Comparison of ENCODE assay signal across 22 mouse cellular contexts in the genomic region with DNA sequence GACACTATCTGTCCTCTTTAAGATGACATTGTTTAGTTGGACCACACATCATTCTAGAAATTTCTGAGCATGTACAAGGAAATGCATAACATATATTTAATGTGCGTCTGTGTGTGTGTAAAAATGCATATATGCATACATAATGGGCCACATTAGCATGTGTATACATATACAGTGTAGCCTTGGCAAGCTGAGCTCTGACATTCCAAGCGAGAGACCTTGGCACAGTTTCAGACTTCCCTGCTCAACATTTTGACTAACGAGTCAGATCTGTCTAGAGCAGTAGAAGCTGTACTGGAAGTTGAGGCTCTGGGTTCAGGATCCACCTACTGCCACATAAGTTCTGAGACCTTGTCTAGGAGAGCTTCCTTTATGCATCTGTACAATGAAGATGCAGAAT. TPM values are rescaled to one million over a fixed set of nuclear protein-coding genes. Genes with fewer than 3 reads are reported as not detected.
DNase-seq lines count a peak whose midpoint lies in the region; ATAC-seq and TF ChIP-seq lines count a peak whose summit lies in the region.
"Had no signal": no experiment of that assay in that cellular context is flagged by ENCODE, and none has a peak within 500 bp of the region (broad histone marks: within the 10 kb centered on the region; RNA-seq: fewer than 3 reads in every experiment).

No protein-coding gene starts in this region.

- no peaks in the 10 kb centered on the region for H3K27me3 ChIP-seq in intestine, embryonic 14.5 days (replicated peaks; ENCODE audit: control insufficient read depth, insufficient read depth, low read length)
- no peaks in the 10 kb centered on the region for H3K27me3 ChIP-seq in intestine, postnatal 0 days (replicated peaks; ENCODE audit: control insufficient read depth, insufficient read depth, low read length)
- no peaks in the 10 kb centered on the region for H3K27me3 ChIP-seq in stomach, embryonic 14.5 days (ENCODE audit: control insufficient read depth, insufficient read depth, low read length)
- H3K27me3 ChIP-seq in stomach, postnatal 0 days (ENCODE audit: control insufficient read depth, insufficient read depth, low read length): no peaks in the 10 kb centered on the region
- H3K27me3 ChIP-seq in forebrain, embryonic 16.5 days (replicated peaks; ENCODE audit: control insufficient read depth, insufficient read depth, low read length): no peaks in the 10 kb centered on the region
- no peaks in the 10 kb centered on the region for H3K27me3 ChIP-seq in stomach, embryonic 16.5 days (ENCODE audit: control insufficient read depth, insufficient read depth, low read length)
- no peaks in the 10 kb centered on the region for H3K27me3 ChIP-seq in midbrain, embryonic 13.5 days
- H3K27me3 ChIP-seq: hindbrain, embryonic 13.5 days; megakaryocyte, embryonic 14.5 days had no signal

- H3K4me2 ChIP-seq in intestine, embryonic 14.5 days (ENCODE audit: low read length): no peak overlapping the region
- H3K4me2 ChIP-seq in intestine, postnatal 0 days (replicated peaks; ENCODE audit: low read depth): no peak overlapping the region
- no peak overlapping the region for H3K4me2 ChIP-seq in stomach, embryonic 14.5 days (replicated peaks; ENCODE audit: low read depth, low read length)
- no peak overlapping the region for H3K4me2 ChIP-seq in stomach, postnatal 0 days (replicated peaks; ENCODE audit: low read depth)
- H3K4me2 ChIP-seq in forebrain, embryonic 16.5 days (ENCODE audit: low read length): no peak overlapping the region
- no peak overlapping the region for H3K4me2 ChIP-seq in stomach, embryonic 16.5 days (ENCODE audit: low read depth, low read length)
- H3K4me2 ChIP-seq in midbrain, embryonic 13.5 days (replicated peaks): no peak overlapping the region
- H3K4me2 ChIP-seq: hindbrain, embryonic 13.5 days; liver, embryonic 11.5 days had no signal

- 0 out of 2 replicates have a peak, but pooled peaks cover 14% of the 10 kb centered on the region for H3K4me1 ChIP-seq in intestine, embryonic 14.5 days (replicated peaks; ENCODE audit: control insufficient read depth, insufficient read depth, low read length)
- no peaks in the 10 kb centered on the region for H3K4me1 ChIP-seq in intestine, postnatal 0 days (replicated peaks; ENCODE audit: control insufficient read depth, insufficient read depth, low read length)
- peaks cover 14% of the 10 kb centered on the region for H3K4me1 ChIP-seq in stomach, embryonic 14.5 days (ENCODE audit: control insufficient read depth, insufficient read depth, low read length)
- H3K4me1 ChIP-seq in stomach, postnatal 0 days (replicated peaks; ENCODE audit: control insufficient read depth, insufficient read depth): no peaks in the 10 kb centered on the region
- H3K4me1 ChIP-seq in forebrain, embryonic 16.5 days (replicated peaks; ENCODE audit: control insufficient read depth, insufficient read depth, low read length): peaks cover 12% of the 10 kb centered on the region
- H3K4me1 ChIP-seq in stomach, embryonic 16.5 days (ENCODE audit: control insufficient read depth, insufficient read depth, low read length): peaks cover 18% of the 10 kb centered on the region
- 0 out of 2 replicates have a peak, but pooled peaks cover 4% of the 10 kb centered on the region for H3K4me1 ChIP-seq in midbrain, embryonic 13.5 days (replicated peaks)

- H3K27ac ChIP-seq in intestine, embryonic 14.5 days (ENCODE audit: low read depth): peak overlapping the region; percentile 51; the same call in 1 of the 2 replicates
- H3K27ac ChIP-seq in intestine, postnatal 0 days (ENCODE audit: low read depth, low read length): no peak overlapping the region
- H3K27ac ChIP-seq in stomach, embryonic 14.5 days (ENCODE audit: low read length): peak overlapping the region; percentile 62; the same call in 1 of the 2 replicates
- H3K27ac ChIP-seq in stomach, postnatal 0 days (replicated peaks): no peak overlapping the region
- no peak overlapping the region for H3K27ac ChIP-seq in forebrain, embryonic 16.5 days (ENCODE audit: low read length)
- H3K27ac ChIP-seq in stomach, embryonic 16.5 days (ENCODE audit: low read length): peak overlapping the region; percentile 60
- H3K27ac ChIP-seq in midbrain, embryonic 13.5 days: no peak overlapping the region
- H3K27ac ChIP-seq: hindbrain, embryonic 13.5 days; kidney, postnatal 0 days; layer of hippocampus, adult 2 months had no signal

- no peaks in the 10 kb centered on the region for H3K9me3 ChIP-seq in intestine, embryonic 14.5 days (ENCODE audit: control insufficient read depth, low read length)
- no peaks in the 10 kb centered on the region for H3K9me3 ChIP-seq in intestine, postnatal 0 days (ENCODE audit: control insufficient read depth)
- no peaks in the 10 kb centered on the region for H3K9me3 ChIP-seq in stomach, embryonic 14.5 days (ENCODE audit: control insufficient read depth, low read depth, low read length)
- H3K9me3 ChIP-seq in stomach, postnatal 0 days (ENCODE audit: control insufficient read depth, low read length): no peaks in the 10 kb centered on the region
- H3K9me3 ChIP-seq in forebrain, embryonic 16.5 days (ENCODE audit: control insufficient read depth, low read length): no peaks in the 10 kb centered on the region; the same call in 1 of the 2 replicates
- H3K9me3 ChIP-seq in stomach, embryonic 16.5 days (replicated peaks; ENCODE audit: control insufficient read depth, low read length): no peaks in the 10 kb centered on the region
- H3K9me3 ChIP-seq in midbrain, embryonic 13.5 days: no peaks in the 10 kb centered on the region
- H3K9me3 ChIP-seq: hindbrain, embryonic 13.5 days had no signal

- no peak overlapping the region for H3K9ac ChIP-seq in intestine, embryonic 14.5 days (ENCODE audit: low read length)
- no peak overlapping the region for H3K9ac ChIP-seq in intestine, postnatal 0 days (ENCODE audit: low read depth, low read length)
- no peak overlapping the region for H3K9ac ChIP-seq in stomach, embryonic 14.5 days (replicated peaks; ENCODE audit: low read depth, low read length)
- no peak overlapping the region for H3K9ac ChIP-seq in stomach, postnatal 0 days (ENCODE audit: low read length)
- H3K9ac ChIP-seq in forebrain, embryonic 16.5 days (replicated peaks; ENCODE audit: low read depth, low read length): no peak overlapping the region
- no peak overlapping the region for H3K9ac ChIP-seq in stomach, embryonic 16.5 days (ENCODE audit: low read length)
- no peak overlapping the region for H3K9ac ChIP-seq in midbrain, embryonic 13.5 days (replicated peaks)
- H3K9ac ChIP-seq: hindbrain, embryonic 13.5 days had no signal

- H3K4me3 ChIP-seq in intestine, embryonic 14.5 days (ENCODE audit: low read depth, low read length): no peak overlapping the region
- no peak overlapping the region for H3K4me3 ChIP-seq in intestine, postnatal 0 days (ENCODE audit: low read depth, low read length)
- no peak overlapping the region for H3K4me3 ChIP-seq in stomach, embryonic 14.5 days (ENCODE audit: low read depth, low read length)
- no peak overlapping the region for H3K4me3 ChIP-seq in stomach, postnatal 0 days (ENCODE audit: low read depth, low read length)
- no peak overlapping the region for H3K4me3 ChIP-seq in forebrain, embryonic 16.5 days (replicated peaks; ENCODE audit: low read length)
- no peak overlapping the region for H3K4me3 ChIP-seq in stomach, embryonic 16.5 days (replicated peaks; ENCODE audit: low read length)
- H3K4me3 ChIP-seq in midbrain, embryonic 13.5 days (replicated peaks): no peak overlapping the region
- H3K4me3 ChIP-seq: hindbrain, embryonic 13.5 days; layer of hippocampus, adult 2 months; megakaryocyte, embryonic 14.5 days had no signal

- no peak for TF ChIP-seq EP300 in stomach, postnatal 0 days (optimal IDR thresholded peaks at IDR 0.05)

- TF ChIP-seq CTCF in intestine, postnatal 0 days (IDR thresholded peaks at IDR 0.05; ENCODE audit: low read depth): no peak
- TF ChIP-seq CTCF in stomach, postnatal 0 days (IDR thresholded peaks at IDR 0.05; ENCODE audit: low read depth): no peak

- ATAC-seq in intestine, embryonic 14.5 days (replicated peaks; ENCODE audit: low FRiP score, low TSS enrichment, low read depth): no peak
- ATAC-seq in intestine, postnatal 0 days: no peak
- ATAC-seq in stomach, embryonic 14.5 days (ENCODE audit: insufficient number of reproducible peaks, insufficient read depth, low FRiP score, low read depth): no peak
- no peak for ATAC-seq in stomach, postnatal 0 days (ENCODE audit: low FRiP score, low TSS enrichment)
- ATAC-seq in forebrain, embryonic 16.5 days: peak; percentile 55
- ATAC-seq in stomach, embryonic 16.5 days (ENCODE audit: insufficient read depth, low FRiP score): no peak
- ATAC-seq in midbrain, embryonic 13.5 days: no peak; the same call in 1 of the 2 replicates
- ATAC-seq: midbrain, embryonic 16.5 days had no signal

- DNase-seq in intestine, embryonic 14.5 days (ENCODE audit: low spot score): no peak
- no peak for DNase-seq in stomach, postnatal 0 days (ENCODE audit: low spot score)
- no peak for DNase-seq in embryo, embryonic 11 days
- DNase-seq: cerebellum, adult 8-10 months; gastrocnemius, postnatal 36 days; heart, postnatal 10 days; kidney, adult 11 months; layer of hippocampus, postnatal 36 days; lung, adult 2 months; retina, postnatal 1 day; thymus, postnatal 4 days had no signal

- H3K36me3 ChIP-seq in intestine, embryonic 14.5 days (ENCODE audit: control insufficient read depth, insufficient read depth, low read length): no peaks in the 10 kb centered on the region
- H3K36me3 ChIP-seq in intestine, postnatal 0 days (ENCODE audit: control insufficient read depth, insufficient read depth): no peaks in the 10 kb centered on the region
- H3K36me3 ChIP-seq in stomach, embryonic 14.5 days (ENCODE audit: control insufficient read depth, insufficient read depth, low read length): no peaks in the 10 kb centered on the region
- no peaks in the 10 kb centered on the region for H3K36me3 ChIP-seq in stomach, postnatal 0 days (ENCODE audit: control insufficient read depth, insufficient read depth, low read length)
- no peaks in the 10 kb centered on the region for H3K36me3 ChIP-seq in forebrain, embryonic 16.5 days (ENCODE audit: control insufficient read depth, insufficient read depth)
- no peaks in the 10 kb centered on the region for H3K36me3 ChIP-seq in stomach, embryonic 16.5 days (ENCODE audit: control insufficient read depth, insufficient read depth, low read length)
- H3K36me3 ChIP-seq in midbrain, embryonic 13.5 days: no peaks in the 10 kb centered on the region
- H3K36me3 ChIP-seq: hindbrain, embryonic 13.5 days had no signal

- whole genome bisulfite sequencing in intestine, embryonic 14.5 days: 53% methylated on average over 3 of the region's 3 CpGs
- WGBS in intestine, postnatal 0 days: 57% methylated on average over 3 of the region's 3 CpGs
- 49% methylated on average over 3 of the region's 3 CpGs for WGBS in stomach, embryonic 14.5 days
- 29% methylated on average over 3 of the region's 3 CpGs for WGBS in stomach, postnatal 0 days
- WGBS in forebrain, embryonic 16.5 days: 18% methylated on average over 3 of the region's 3 CpGs
- WGBS in stomach, embryonic 16.5 days: 31% methylated on average over 3 of the region's 3 CpGs
- WGBS in midbrain, embryonic 13.5 days: 76% methylated on average over 3 of the region's 3 CpGs

RNA-seq across cellular contexts. Expression of a gene that starts 17.0 kb away (rescaled TPM):
- 25.7 and 26.7 TPM in 2 replicates for polyA plus RNA-seq in intestine, embryonic 14.5 days (2014; fragmentation: Nextera tagmentation; extraction: Ambion mirVana)
- 10.5 and 11.4 TPM in 2 replicates for polyA plus RNA-seq in intestine, postnatal 0 days (2015; fragmentation: Nextera tagmentation; extraction: Ambion mirVana)
- 29.7 and 31.2 TPM in 2 replicates for polyA plus RNA-seq in stomach, embryonic 14.5 days (2014; fragmentation: Nextera tagmentation; extraction: Ambion mirVana)
- 10.4 and 10.5 TPM in 2 replicates for polyA plus RNA-seq in stomach, postnatal 0 days (2015; fragmentation: Nextera tagmentation; extraction: Ambion mirVana)
- polyA plus RNA-seq in forebrain, embryonic 16.5 days (2015; fragmentation: Nextera tagmentation; extraction: Ambion mirVana): 8.8 TPM in 2 replicates
- 28.0 and 30.4 TPM in 2 replicates for polyA plus RNA-seq in stomach, embryonic 16.5 days (2015; fragmentation: Nextera tagmentation; extraction: Ambion mirVana)
- 4.4 TPM in 2 replicates for polyA plus RNA-seq in midbrain, embryonic 13.5 days (2015; fragmentation: Nextera tagmentation; extraction: Ambion mirVana)

Comparison
In these comparisons a context has a peak if more than half of its experiments do, and no peak if none do; other contexts are left out.
1. H3K27ac ChIP-seq: peak in intestine, embryonic 14.5 days (single experiment), stomach, embryonic 14.5 days (single experiment) and stomach, embryonic 16.5 days (single experiment); none in intestine, postnatal 0 days (single experiment), stomach, postnatal 0 days (single experiment), forebrain, embryonic 16.5 days (single experiment) and midbrain, embryonic 13.5 days (single experiment).